Mouse (Mus musculus) forebrain, embryonic 13.5 days (tissue): ENCODE measurements around the gene Pipox. TPM values are rescaled to one million over a fixed set of nuclear protein-coding genes. Genes with fewer than 3 reads are reported as not detected.

Source experiments
- ATAC-seq: fragments of 200-750 bp; cut with Nextera tagmentation; 2 replicates; pipeline ENCODE4 v1.8.0; 2017
- H3K27ac ChIP-seq: fragments of 300-500 bp; sonication (generic); 2 replicates; pipeline ENCODE4 v1.5.1; 2015; ENCODE audit warnings: inconsistent platforms, mild to moderate bottlenecking, moderate library complexity
- H3K27me3 ChIP-seq: fragments of 300-500 bp; sonication (generic); 2 replicates; pipeline ENCODE4 v1.6.1; 2015; ENCODE audit warnings: mild to moderate bottlenecking, inconsistent platforms
- H3K36me3 ChIP-seq: fragments of 300-500 bp; sonication (generic); 2 replicates; pipeline ENCODE4 v1.6.1; 2015; ENCODE audit warnings: mild to moderate bottlenecking, inconsistent platforms; ENCODE audit not compliant: poor library complexity, severe bottlenecking
- H3K4me1 ChIP-seq: fragments of 300-500 bp; sonication (generic); 2 replicates; pipeline ENCODE4 v1.6.1; 2015; ENCODE audit warnings: inconsistent platforms
- H3K4me2 ChIP-seq: fragments of 300-500 bp; sonication (generic); 2 replicates; pipeline ENCODE4 v1.6.1; 2015; ENCODE audit warnings: inconsistent platforms, mild to moderate bottlenecking, moderate library complexity
- H3K4me3 ChIP-seq: fragments of 300-500 bp; sonication (generic); 2 replicates; pipeline ENCODE4 v1.5.1; 2015; ENCODE audit warnings: mild to moderate bottlenecking, inconsistent platforms
- H3K9ac ChIP-seq: fragments of 300-500 bp; sonication (generic); 2 replicates; pipeline ENCODE4 v1.6.1; 2015; ENCODE audit warnings: mild to moderate bottlenecking, inconsistent platforms
- H3K9me3 ChIP-seq: fragments of 300-500 bp; sonication (generic); replicated peaks from 2 replicates; pipeline ENCODE4 v1.6.1; 2016; ENCODE audit warnings: inconsistent platforms
- WGBS: fragments of 180-500 bp; shearing (Covaris S2); methylation state at CpG from one replicate; pipeline ENCODE4 v1.1.7; 2015; 5-methylcytosine and 5-hydroxymethylcytosine counted together
- polyA plus RNA-seq: library from polyadenylated mRNA; unstranded; fragments of >200 nt; fragmentation: Nextera tagmentation; extraction: Ambion mirVana; gene quantifications from 2 replicates; pipeline ENCODE4 v1.2.1, GENCODE M21; 2015

Pipox gene
- polyA plus RNA-seq, 1 experiment from 2014 or later: 12.7 TPM

DNA sequence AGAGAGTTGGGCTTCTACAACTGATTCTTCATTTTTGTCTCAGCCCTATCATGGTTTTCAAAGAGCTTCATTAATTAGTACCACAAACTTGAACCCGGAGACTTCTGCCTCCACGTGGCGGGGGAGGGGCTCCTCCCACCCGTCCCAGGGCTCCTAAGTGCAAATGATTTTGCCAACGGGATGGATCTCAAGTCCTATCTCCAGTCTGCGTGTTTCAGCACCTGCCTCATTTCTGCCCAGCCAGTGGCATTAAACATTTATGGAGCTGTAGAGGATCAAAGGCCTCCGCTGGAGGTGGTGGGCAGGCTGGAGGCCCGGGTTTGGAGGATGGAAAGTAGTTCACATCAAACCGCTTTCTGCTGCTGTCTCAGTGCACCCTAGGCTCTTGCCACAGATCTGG is 32.8 kb upstream of the Pipox start:
- Histone ChIP-seq H3K4me2 (peak overlapping the region; percentile 17), H3K27me3 (0 out of 2 replicates have a peak, but pooled peaks cover 4% of the 10 kb centered on the region), H3K36me3 (no peaks in the 10 kb centered on the region), H3K9me3 (no peaks in the 10 kb centered on the region), H3K9ac (peak overlapping the region; percentile 6; the same call in 1 of the 2 replicates), H3K27ac (peak overlapping the region; percentile 89), H3K4me1 (peaks cover 52% of the 10 kb centered on the region), H3K4me3 (no peak overlapping the region)
- 11% methylated on average over 9 of the region's 9 CpGs for WGBS
- ATAC-seq: no peak

DNA sequence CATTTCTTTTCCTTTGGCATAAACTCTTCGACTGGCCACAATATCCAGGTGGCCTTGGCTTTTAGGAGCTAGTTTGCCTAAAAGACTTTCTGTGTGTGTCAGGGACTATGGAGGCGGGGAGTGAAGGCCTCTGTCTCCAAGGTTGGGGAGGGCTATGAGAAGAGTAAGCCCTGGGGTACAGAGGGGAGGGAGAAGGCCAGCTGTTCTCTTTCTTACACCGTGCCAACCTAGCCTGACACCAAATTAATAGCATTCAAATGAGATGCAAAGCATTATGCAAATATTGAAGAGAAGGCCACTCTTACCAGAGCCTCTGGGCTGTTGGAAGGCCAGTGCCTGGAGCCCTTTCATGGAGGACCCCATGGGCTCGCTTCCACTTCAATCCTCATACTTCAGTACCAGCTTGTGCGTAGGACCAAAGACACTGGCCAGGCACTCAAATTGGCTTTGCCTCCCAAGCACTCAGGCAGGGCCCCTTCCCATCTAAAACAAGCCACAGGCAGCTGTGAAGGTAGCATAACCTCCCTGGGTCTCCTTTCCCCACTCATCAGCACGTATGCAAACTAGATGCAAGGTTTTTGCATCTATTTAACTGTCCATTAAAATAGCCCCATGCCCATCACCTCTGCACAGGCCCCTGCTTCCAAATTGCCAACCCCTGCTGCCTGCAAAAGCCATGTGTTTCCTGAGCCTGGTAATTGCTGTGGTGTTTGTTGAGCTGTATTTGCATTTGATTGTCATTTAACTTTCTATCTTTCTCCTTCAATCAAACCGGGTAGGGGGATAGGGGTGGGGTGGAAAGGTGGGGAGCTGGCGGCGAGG is 32.2 kb upstream of the Pipox start:
- Histone ChIP-seq H3K9ac (no peak overlapping the region), H3K4me1 (peaks cover 47% of the 10 kb centered on the region), H3K4me3 (no peak overlapping the region), H3K4me2 (peak overlapping the region; percentile 17), H3K36me3 (no peaks in the 10 kb centered on the region), H3K9me3 (no peaks in the 10 kb centered on the region), H3K27me3 (0 out of 2 replicates have a peak, but pooled peaks cover 4% of the 10 kb centered on the region), H3K27ac (peak overlapping the region; percentile 89)
- 21% methylated on average over 9 of the region's 9 CpGs for WGBS
- ATAC-seq: peak; percentile 86

DNA sequence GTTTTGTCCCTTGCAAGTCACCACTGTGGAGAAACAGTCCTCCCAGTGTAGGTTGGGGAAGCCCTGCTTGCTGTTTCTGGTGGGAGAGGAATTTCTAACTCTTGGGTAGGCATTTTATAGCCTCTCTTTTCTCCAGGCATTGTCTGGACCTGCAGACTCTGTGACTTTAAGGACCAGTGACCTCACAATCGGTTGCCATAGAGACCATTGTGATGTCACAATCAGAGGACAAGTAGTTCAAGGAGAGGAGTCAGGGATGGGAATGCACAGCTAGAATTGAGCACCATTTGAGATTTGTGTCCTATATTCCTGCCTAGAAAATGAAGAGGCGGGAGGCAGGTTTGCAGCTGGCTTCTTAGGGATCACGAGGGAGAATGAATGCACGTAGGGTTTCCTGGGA is 29.4 kb upstream of the Pipox start:
- WGBS: 64% methylated on average over 4 of the region's 4 CpGs
- Histone ChIP-seq H3K4me2 (no peak overlapping the region), H3K27me3 (no peaks in the 10 kb centered on the region), H3K36me3 (no peaks in the 10 kb centered on the region), H3K9ac (no peak overlapping the region), H3K9me3 (no peaks in the 10 kb centered on the region), H3K4me3 (no peak overlapping the region), H3K4me1 (peaks cover 37% of the 10 kb centered on the region), H3K27ac (no peak overlapping the region)
- ATAC-seq: no peak

DNA sequence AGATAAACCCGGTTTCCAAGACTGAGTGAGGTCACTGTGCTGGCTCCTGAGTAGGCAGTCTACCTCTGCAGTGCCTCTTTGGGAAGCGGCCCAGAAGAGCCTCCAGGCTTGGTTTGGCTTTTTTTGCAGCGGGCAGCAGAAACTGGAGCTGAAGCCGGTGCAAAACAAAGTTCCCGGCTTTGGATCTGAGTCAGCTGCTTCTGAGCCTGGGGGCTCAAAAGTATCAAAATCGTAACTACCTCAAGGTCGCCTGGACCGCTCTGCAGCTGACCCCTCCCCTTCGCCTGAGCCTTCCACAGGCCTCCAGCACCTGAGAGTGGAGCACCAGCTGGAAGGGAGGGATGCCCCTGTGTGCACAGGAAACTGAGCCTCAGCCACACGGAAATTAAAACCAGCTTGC is 23.3 kb upstream of the Pipox start:
- 59% methylated on average over 10 of the region's 10 CpGs for WGBS
- H3K27ac ChIP-seq: no peak overlapping the region; the same call in 1 of the 2 replicates
- no peak overlapping the region for H3K9ac ChIP-seq
- no peak overlapping the region for H3K4me2 ChIP-seq
- no peak overlapping the region for H3K4me3 ChIP-seq
- H3K4me1 ChIP-seq: peaks cover 29% of the 10 kb centered on the region
- H3K9me3 ChIP-seq: no peaks in the 10 kb centered on the region
- H3K27me3 ChIP-seq: peaks cover 39% of the 10 kb centered on the region
- no peak for ATAC-seq
- H3K36me3 ChIP-seq: no peaks in the 10 kb centered on the region

DNA sequence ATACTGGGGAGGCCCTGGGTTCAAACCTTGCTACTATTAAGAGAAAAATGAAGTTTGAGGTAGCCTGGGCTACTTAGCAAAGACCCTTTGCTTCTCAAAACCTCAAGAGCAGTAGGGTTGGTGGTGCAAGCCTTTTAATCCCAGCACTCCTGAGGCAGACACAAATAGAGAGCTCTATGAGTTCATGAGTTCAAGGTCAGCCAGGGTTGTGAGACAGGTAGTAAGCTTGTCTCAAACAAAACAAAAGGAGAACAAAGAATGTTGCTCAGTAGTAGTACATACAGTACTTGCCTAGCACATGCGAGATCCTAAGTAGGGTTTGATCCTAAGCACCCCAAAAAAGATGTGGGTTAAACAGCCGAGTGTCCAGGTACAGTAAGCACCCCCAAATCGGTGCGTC is 22.8 kb upstream of the Pipox start:
- Histone ChIP-seq H3K4me1 (peaks cover 29% of the 10 kb centered on the region), H3K4me2 (no peak overlapping the region), H3K36me3 (no peaks in the 10 kb centered on the region), H3K9me3 (no peaks in the 10 kb centered on the region), H3K4me3 (no peak overlapping the region), H3K27me3 (peaks cover 39% of the 10 kb centered on the region), H3K27ac (no peak overlapping the region), H3K9ac (no peak overlapping the region)
- ATAC-seq: no peak
- WGBS: 84% methylated on average over 4 of the region's 4 CpGs

DNA sequence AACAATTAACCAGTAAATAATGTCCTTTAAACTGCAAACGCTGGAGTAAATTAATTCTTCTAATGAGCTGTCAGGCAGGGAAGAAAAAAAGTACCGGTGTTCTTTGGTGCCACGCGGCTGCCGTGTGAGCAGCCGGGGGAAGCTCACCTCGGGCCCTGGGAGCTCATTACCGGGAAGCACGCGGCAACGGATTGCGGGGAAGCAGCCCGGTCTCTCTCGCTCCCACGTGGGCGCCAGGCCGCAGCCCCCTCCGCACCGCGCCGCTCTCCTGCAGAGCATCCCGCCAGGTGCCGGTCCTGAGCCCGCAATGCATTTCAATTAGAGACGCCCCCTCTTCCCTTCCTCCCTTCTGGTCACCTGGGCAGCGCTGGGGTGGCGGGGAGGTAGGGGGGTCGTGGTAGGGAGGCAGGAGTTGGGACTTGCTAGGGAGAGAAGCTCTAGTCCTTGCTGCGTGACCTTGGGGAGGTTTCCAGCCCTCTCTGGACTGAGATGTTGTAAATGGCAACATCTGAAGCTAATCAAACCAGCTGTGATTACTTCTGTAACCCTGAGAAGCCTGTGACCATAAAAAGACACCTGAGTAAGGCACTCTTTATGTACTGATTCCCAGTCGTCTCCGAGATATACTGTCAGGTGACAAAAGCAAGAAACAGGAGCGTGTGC is 20.8 kb upstream of the Pipox start:
- Histone ChIP-seq H3K36me3 (no peaks in the 10 kb centered on the region), H3K9me3 (no peaks in the 10 kb centered on the region), H3K4me1 (peaks cover 33% of the 10 kb centered on the region), H3K27me3 (peaks cover 39% of the 10 kb centered on the region), H3K4me2 (peak overlapping the region; percentile 49), H3K4me3 (0 out of 2 replicates have a peak overlapping the region, but pooled peaks have one; percentile 8), H3K9ac (peak overlapping the region; percentile 49), H3K27ac (no peak overlapping the region)
- 0 out of 2 replicates have a peak, but pooled peaks have one; percentile 30 for ATAC-seq
- 3% methylated on average over 32 of the region's 32 CpGs for WGBS

DNA sequence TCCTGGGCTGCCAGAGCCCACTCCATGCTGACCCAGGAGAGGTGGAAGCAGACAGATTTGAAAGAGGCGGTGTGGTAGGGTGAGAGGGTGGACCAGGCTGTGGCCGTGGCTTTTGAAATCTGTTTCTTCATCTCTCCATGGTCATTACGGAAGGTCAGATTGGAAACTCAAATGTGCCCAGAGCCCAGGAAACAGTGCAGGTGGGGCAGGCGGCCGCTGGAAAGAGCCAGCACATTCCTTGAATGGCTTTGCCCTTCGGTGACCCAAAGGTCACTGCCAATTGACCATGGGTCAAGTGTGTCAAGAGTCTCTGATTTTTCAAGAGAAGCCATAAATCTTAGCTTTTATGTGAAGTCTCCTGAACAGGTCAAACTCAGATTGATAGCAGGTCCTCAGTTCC is 19.6 kb upstream of the Pipox start:
- ATAC-seq: no peak
- Histone ChIP-seq H3K9me3 (no peaks in the 10 kb centered on the region), H3K27me3 (peaks cover 39% of the 10 kb centered on the region), H3K4me3 (no peak overlapping the region), H3K36me3 (no peaks in the 10 kb centered on the region), H3K9ac (no peak overlapping the region), H3K4me1 (peaks cover 41% of the 10 kb centered on the region), H3K4me2 (no peak overlapping the region), H3K27ac (no peak overlapping the region)
- 73% methylated on average over 6 of the region's 6 CpGs for WGBS

DNA sequence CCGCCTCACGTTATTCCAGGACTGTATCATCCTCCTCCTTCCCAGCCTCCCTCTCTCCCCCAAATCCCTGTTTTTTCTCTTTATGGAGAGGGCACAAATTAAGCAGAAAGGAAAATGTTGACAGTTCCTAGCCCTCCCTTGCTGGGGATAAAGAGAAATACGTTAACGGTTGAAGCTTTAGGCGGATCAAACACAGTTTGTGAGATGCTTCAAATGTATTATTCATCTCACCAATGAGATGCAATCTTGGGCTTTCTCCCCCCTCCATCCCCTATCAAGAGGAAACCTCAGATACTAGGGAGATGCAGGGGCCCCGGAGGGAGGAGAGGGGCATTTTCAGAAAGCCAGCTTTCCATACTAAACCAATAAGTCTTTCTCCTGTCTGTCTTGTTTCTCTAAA is 15.9 kb upstream of the Pipox start:
- 33% methylated on average over 6 of the region's 6 CpGs for WGBS
- H3K27ac ChIP-seq: peak overlapping the region; percentile 32; the same call in 1 of the 2 replicates

DNA sequence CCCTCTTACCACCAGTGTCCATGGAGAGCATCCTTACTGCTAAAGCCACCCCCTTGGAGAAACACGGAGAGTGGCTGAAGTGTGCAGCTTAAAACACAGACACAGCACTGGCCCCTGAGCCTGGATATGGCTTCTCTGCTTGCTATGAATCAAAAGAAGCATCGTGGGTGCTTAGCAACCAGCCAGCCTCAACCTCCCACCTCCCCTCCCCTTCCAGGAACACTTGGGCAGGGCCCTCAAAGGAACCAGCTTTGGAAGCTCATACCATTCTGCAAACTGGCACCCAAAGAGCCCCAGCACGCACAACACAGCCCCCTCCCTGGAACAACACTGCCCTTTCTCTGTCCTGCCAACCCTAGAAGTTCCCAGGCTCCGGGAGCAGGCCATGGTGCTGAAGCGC is 15.5 kb upstream of the Pipox start:
- ATAC-seq: no peak
- Histone ChIP-seq H3K27me3 (peaks cover 14% of the 10 kb centered on the region), H3K9me3 (no peaks in the 10 kb centered on the region), H3K4me1 (peaks cover 43% of the 10 kb centered on the region), H3K36me3 (no peaks in the 10 kb centered on the region), H3K27ac (peak overlapping the region; percentile 32; the same call in 1 of the 2 replicates), H3K4me2 (no peak overlapping the region), H3K4me3 (no peak overlapping the region), H3K9ac (no peak overlapping the region)
- 36% methylated on average over 5 of the region's 5 CpGs for WGBS

More for the DNA sequence above, 15.9 kb upstream of the Pipox start:
- Histone ChIP-seq H3K36me3 (no peaks in the 10 kb centered on the region), H3K9ac (no peak overlapping the region), H3K4me3 (no peak overlapping the region), H3K9me3 (no peaks in the 10 kb centered on the region), H3K4me1 (peaks cover 44% of the 10 kb centered on the region), H3K27me3 (peaks cover 16% of the 10 kb centered on the region), H3K4me2 (no peak overlapping the region)
- no peak for ATAC-seq

DNA sequence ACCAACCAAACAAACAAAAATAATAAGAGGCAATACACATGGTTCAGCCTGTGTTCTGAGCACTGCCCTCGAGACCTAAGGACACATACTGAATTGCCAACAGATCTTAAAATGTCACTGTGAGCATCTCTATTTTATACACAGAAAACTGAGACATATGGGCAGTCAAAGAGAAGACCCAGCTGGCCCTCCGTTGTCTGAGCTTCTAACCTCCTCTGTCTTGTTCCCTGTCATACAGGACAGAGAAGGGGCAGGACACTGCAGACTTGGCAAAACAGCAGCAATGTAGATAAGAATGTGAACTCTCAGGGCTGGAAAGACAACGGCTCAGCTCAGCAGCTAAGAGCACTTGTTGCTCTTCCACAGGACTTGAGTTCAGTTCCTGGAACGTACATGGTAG is 14.6 kb upstream of the Pipox start:
- H3K9ac ChIP-seq: no peak overlapping the region
- H3K36me3 ChIP-seq: no peaks in the 10 kb centered on the region
- H3K27me3 ChIP-seq: peaks cover 6% of the 10 kb centered on the region
- no peak overlapping the region for H3K27ac ChIP-seq
- WGBS: 89% methylated on average over 4 of the region's 4 CpGs
- no peak overlapping the region for H3K4me3 ChIP-seq
- H3K9me3 ChIP-seq: no peaks in the 10 kb centered on the region
- H3K4me1 ChIP-seq: peaks cover 46% of the 10 kb centered on the region
- no peak for ATAC-seq
- no peak overlapping the region for H3K4me2 ChIP-seq

DNA sequence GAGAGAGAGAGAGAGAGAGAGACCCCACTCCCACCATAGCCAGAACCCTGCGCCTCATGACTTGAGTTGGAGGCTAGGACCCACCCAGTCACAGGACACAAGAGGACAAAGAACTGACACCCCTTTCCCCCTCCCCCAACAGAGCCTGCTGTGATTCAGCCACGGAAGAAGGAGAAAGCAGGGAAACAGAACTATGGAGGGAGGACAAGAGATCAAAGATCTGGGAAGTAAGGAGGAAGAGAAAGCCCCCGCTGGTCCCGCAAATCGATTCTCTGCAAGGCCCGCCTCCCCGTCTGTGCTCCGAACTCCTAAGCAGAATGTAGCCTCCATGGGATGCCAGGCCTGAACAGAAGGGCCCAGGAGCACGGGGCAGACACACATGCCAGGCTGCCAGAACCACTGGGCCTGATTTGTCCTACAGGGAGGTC is 12.9 kb upstream of the Pipox start:
- Histone ChIP-seq H3K9ac (peak overlapping the region; percentile 14; the same call in 1 of the 2 replicates), H3K4me1 (peaks cover 58% of the 10 kb centered on the region), H3K4me2 (peak overlapping the region; percentile 33), H3K27me3 (no peaks in the 10 kb centered on the region; the same call in 1 of the 2 replicates), H3K36me3 (no peaks in the 10 kb centered on the region), H3K27ac (peak overlapping the region; percentile 86), H3K4me3 (no peak overlapping the region), H3K9me3 (no peaks in the 10 kb centered on the region)
- peak; percentile 64 for ATAC-seq
- 4% methylated on average over 9 of the region's 9 CpGs for WGBS

DNA sequence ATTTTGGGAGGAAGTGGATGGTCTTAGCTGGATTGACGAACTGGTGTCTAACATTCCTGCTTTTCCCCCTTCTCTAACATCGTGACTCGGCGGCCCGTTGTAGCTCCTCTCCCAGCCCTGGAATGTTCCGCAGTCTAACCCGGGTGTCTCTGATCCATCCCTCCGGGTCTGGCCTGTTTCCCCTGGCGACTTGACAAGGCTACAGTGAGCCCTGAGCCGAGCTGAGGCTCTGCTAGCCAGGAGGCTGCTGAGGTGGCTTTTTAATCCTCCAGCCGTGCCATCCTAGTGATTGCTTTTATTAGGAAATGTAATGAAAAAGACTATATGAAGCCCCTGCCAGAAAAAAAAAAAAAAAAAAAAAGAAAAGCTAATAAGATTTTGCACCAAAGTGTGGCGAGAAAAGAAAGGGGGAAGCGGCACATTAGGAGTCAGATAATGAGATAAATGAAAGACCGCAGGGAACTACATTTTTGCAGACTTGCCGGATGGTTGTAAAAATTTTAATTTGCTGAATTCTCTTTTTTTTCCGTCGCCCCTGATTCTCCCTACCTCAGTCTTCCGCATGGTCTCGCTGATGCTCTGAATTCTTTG is 12.3 kb upstream of the Pipox start:
- Histone ChIP-seq H3K9me3 (no peaks in the 10 kb centered on the region), H3K4me2 (peak overlapping the region; percentile 33), H3K9ac (peak overlapping the region; percentile 50; the same call in 1 of the 2 replicates), H3K4me3 (no peak overlapping the region), H3K36me3 (no peaks in the 10 kb centered on the region), H3K4me1 (peaks cover 63% of the 10 kb centered on the region), H3K27me3 (no peaks in the 10 kb centered on the region; the same call in 1 of the 2 replicates), H3K27ac (peak overlapping the region; percentile 86)
- no peak for ATAC-seq
- 15% methylated on average over 19 of the region's 19 CpGs for WGBS
